Mouse (Mus musculus) limb, embryonic 14.5 days (tissue): ENCODE measurements around the gene Mgat3. TPM values are rescaled to one million over a fixed set of nuclear protein-coding genes. Genes with fewer than 3 reads are reported as not detected.

Experiments used
- ATAC-seq: fragments of 200-750 bp; cut with Nextera tagmentation; 2 replicates; pipeline ENCODE4 v1.8.0; 2017; ENCODE audit warnings: low read depth, moderate number of reproducible peaks, moderate TSS enrichment; ENCODE audit not compliant: low FRiP score
- DNase-seq: peaks from one replicate; pipeline ENCODE4 v3.0.0-alpha.2; 2015; ENCODE audit warnings: low spot score
- H3K27ac ChIP-seq: fragments of 300-500 bp; sonication (generic); replicated peaks from 2 replicates; pipeline ENCODE4 v1.5.1; 2014; ENCODE audit warnings: low read depth, mild to moderate bottlenecking, low read length, moderate library complexity, mixed read lengths
- H3K27me3 ChIP-seq: fragments of 300-500 bp; sonication (generic); 2 replicates; pipeline ENCODE4 v1.6.1; 2014; ENCODE audit warnings: low read length, mixed read lengths; ENCODE audit not compliant: control insufficient read depth, insufficient read depth
- H3K36me3 ChIP-seq: fragments of 300-500 bp; sonication (generic); 2 replicates; pipeline ENCODE4 v1.6.1; 2014; ENCODE audit warnings: mild to moderate bottlenecking, low read length, moderate library complexity, mixed read lengths; ENCODE audit not compliant: control insufficient read depth, insufficient read depth
- H3K4me1 ChIP-seq: fragments of 300-500 bp; sonication (generic); 2 replicates; pipeline ENCODE4 v1.6.1; 2014; ENCODE audit warnings: antibody characterized with exemption, low read length, mixed read lengths; ENCODE audit not compliant: control insufficient read depth, insufficient read depth
- H3K4me2 ChIP-seq: fragments of 300-500 bp; sonication (generic); replicated peaks from 2 replicates; pipeline ENCODE4 v1.6.1; 2014; ENCODE audit warnings: low read depth, mild to moderate bottlenecking, low read length, moderate library complexity; ENCODE audit not compliant: severe bottlenecking
- H3K4me3 ChIP-seq: fragments of 300-500 bp; sonication (generic); replicated peaks from 2 replicates; pipeline ENCODE4 v1.5.1; 2014; ENCODE audit warnings: low read length
- H3K9ac ChIP-seq: fragments of 300-500 bp; sonication (generic); 2 replicates; pipeline ENCODE4 v1.6.1; 2014; ENCODE audit warnings: mild to moderate bottlenecking, low read depth, low read length, moderate library complexity; ENCODE audit not compliant: severe bottlenecking
- H3K9me3 ChIP-seq: fragments of 300-500 bp; sonication (generic); 2 replicates; pipeline ENCODE4 v1.6.1; 2016; ENCODE audit warnings: low read length; ENCODE audit not compliant: control insufficient read depth
- POLR2A ChIP-seq: fragments of 200-500 bp; IDR thresholded peaks from 2 replicates; pipeline ENCODE4 v1.8.0; 2012; ENCODE audit warnings: inconsistent platforms, mild to moderate bottlenecking, moderate library complexity, borderline replicate concordance; ENCODE audit not compliant: insufficient read depth, insufficient read length; ENCODE audit errors: extremely low read depth
- WGBS: fragments of 180-500 bp; shearing (Covaris S2); extraction: QIAGEN DNeasy Blood & Tissue Kit; methylation state at CpG from one replicate; pipeline ENCODE4 v1.1.7; 2014; 5-methylcytosine and 5-hydroxymethylcytosine counted together
- polyA plus RNA-seq, 2 experiments: library from polyadenylated mRNA; depleted of rRNA in 1 of 2; stranded (reverse) in 1 of 2; unstranded in 1 of 2; fragments of >200 nt; fragmentation: Nextera tagmentation in 1 of 2; extraction: Ambion mirVana in 1 of 2; gene quantifications; 2 replicates each; pipeline versions ENCODE4 v1.2.1 to v1.2.3; 2012 to 2014

The Mgat3 gene
- polyA plus RNA-seq, 2 experiments, result 6.7 to 18.1 TPM

DNA sequence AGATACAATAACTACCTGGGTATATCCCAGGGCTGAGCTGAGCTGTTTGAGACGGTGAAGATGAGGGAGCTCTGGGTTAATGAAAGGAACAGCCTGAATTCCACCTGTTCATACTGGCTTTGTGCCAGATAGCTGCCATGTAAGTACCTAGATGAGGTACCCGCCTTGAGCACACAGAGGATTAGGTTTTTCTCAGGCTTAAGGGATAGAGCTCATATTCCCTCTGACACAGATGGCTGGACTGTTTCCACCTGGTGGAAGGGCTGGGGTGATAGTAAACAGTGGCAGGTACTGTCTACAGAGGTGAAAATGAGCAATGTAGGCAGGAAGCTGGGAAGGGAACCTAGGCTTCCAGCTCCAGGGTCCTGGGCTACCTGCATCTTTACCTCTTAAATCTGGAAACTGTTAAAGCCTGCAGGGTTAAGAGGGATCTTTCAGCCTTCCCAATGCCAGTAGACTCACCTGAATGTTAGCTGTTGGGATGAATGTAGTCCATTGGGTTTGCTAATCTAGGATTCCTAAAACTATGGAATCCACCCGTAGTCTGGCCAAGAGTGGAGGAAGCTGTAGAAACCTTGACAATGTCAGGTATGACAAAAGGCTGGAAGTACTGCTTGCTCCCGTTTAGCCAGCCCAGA lies 84.2 kb downstream of the Mgat3 start:
- H3K4me3 ChIP-seq, result peak overlapping the region; percentile 97; the same call in 1 of the 2 replicates
- DNase-seq, result no peak
- H3K4me1 ChIP-seq, result peaks cover 30% of the 10 kb centered on the region
- no peak for ATAC-seq
- no peak for TF ChIP-seq POLR2A
- no peaks in the 10 kb centered on the region for H3K27me3 ChIP-seq
- no peaks in the 10 kb centered on the region for H3K9me3 ChIP-seq
- H3K9ac ChIP-seq, result no peak overlapping the region
- peak overlapping the region; percentile 96 for H3K27ac ChIP-seq
- H3K4me2 ChIP-seq, result peak overlapping the region; percentile 91
- WGBS, result 25% methylated on average over 4 of the region's 4 CpGs
- H3K36me3 ChIP-seq, result peaks cover 42% of the 10 kb centered on the region

DNA sequence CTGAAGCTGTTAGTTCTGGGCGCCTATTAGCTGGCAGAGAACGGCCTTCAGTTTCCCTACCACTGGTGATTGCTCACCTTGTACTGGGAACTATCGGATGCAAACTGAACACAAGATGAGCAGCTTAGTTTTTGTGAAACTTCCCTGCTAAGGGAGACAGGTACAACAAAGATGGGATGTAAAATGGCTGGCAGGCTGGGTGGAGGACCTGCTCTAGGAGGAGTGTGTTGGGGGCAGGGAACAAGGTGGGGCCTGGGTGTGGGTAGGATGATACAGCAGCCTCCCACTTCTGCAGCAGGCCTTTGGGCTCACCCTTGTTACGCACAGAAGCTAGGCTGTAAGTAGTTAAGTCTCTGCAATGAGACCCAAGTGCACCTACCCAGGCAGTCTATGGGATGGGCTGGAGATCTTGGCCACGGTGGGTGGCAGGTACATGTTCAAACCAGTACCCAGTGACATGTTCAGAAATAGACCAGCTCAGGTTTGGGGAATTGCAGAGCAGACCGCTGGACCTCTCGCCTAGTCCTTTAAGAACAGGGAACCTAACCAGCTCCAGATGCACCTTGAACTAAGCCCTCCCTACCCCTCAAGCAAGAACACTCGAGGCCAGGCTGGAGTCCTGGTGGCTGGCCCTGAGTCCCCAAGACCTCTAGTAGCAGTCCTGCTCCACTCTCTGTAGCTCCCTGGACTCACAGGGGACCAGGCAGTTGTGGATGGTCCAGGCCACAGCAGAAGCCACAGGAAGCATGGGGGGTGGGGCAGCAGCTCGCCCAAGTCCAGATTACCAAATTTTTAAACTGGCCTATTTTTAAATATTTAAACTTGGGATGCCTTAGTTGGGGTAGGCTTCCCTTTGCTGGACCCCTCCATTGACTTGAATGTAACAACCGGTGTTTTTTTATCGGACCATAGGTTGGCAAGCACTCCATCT lies 85.0 kb downstream of the Mgat3 start:
- peak overlapping the region; percentile 59; the same call in 1 of the 2 replicates for H3K27ac ChIP-seq
- no peaks in the 10 kb centered on the region for H3K27me3 ChIP-seq
- peaks cover 35% of the 10 kb centered on the region for H3K4me1 ChIP-seq
- no peak overlapping the region for H3K4me3 ChIP-seq
- no peak overlapping the region for H3K4me2 ChIP-seq
- H3K36me3 ChIP-seq, result peaks cover 42% of the 10 kb centered on the region
- H3K9me3 ChIP-seq, result no peaks in the 10 kb centered on the region
- no peak for TF ChIP-seq POLR2A
- DNase-seq (no peak), ATAC-seq (no peak)
- no peak overlapping the region for H3K9ac ChIP-seq
- 43% methylated on average over 11 of the region's 11 CpGs for WGBS

DNA sequence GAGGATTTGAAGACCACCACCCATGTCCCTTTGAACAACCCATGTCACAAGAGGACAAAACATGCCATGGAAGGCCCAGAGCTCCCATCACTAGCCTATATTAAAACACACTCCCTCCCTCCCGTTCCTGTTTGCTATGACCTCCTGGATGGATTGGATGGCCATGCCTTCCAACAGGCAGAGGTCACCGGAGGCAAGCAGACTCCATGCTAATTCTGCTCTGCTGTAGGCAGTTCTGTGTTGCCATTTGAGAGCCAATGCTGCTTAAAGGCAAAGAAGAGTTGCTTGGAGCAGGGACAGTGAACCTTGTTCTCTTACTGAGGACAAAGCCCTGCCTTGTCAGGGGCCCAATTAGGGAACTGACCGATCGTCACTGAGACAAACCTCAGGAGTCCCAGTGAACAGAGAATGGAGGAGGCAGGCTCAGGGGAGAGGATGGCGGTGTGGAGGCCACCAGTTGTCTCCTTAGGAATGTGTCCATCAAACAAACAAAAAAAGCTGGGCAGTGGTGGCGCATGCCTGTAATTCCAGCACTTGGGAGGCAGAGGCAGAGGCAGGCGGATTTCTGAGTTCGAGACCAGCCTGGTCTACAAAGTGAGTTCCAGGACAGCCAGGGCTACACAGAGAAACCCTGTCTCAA lies 86.0 kb downstream of the Mgat3 start:
- no peak overlapping the region for H3K27ac ChIP-seq
- WGBS, result 86% methylated on average over 8 of the region's 8 CpGs
- H3K4me3 ChIP-seq, result no peak overlapping the region
- H3K27me3 ChIP-seq, result no peaks in the 10 kb centered on the region
- DNase-seq (no peak), ATAC-seq (no peak)
- no peak overlapping the region for H3K9ac ChIP-seq
- H3K4me2 ChIP-seq, result no peak overlapping the region
- H3K36me3 ChIP-seq, result peaks cover 42% of the 10 kb centered on the region
- H3K4me1 ChIP-seq, result peaks cover 28% of the 10 kb centered on the region
- no peak for TF ChIP-seq POLR2A
- no peaks in the 10 kb centered on the region for H3K9me3 ChIP-seq

DNA sequence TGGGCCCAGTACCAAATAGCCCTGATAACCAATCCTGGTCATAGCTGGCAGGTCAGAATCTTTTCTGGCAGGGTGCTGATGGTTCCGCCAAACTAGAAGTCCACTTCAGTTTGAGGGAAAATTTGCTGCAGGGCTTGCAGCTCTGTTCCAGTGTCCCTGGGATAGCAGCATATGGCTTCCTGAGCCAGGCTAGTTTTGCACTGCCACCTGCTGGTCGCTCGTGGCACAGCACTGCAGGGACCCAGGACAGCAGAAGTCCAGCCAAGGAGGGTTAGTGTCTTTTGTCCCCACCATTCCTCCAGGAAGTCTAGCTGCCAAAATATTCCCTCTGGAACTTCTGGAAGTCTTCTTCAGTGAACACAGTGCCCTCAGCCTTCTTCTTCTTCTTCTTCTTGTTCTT lies 87.2 kb downstream of the Mgat3 start:
- no peak overlapping the region for H3K4me3 ChIP-seq
- ATAC-seq, result no peak
- peaks cover 28% of the 10 kb centered on the region for H3K4me1 ChIP-seq
- TF ChIP-seq POLR2A, result 0 out of 2 replicates have a peak, but pooled peaks have one; percentile 14
- no peaks in the 10 kb centered on the region for H3K9me3 ChIP-seq
- no peak overlapping the region for H3K27ac ChIP-seq
- 12% methylated on average over 3 of the region's 3 CpGs for WGBS
- no peaks in the 10 kb centered on the region for H3K27me3 ChIP-seq
- H3K9ac ChIP-seq, result no peak overlapping the region
- peaks cover 42% of the 10 kb centered on the region for H3K36me3 ChIP-seq
- H3K4me2 ChIP-seq, result no peak overlapping the region
- DNase-seq, result peak; percentile 78

DNA sequence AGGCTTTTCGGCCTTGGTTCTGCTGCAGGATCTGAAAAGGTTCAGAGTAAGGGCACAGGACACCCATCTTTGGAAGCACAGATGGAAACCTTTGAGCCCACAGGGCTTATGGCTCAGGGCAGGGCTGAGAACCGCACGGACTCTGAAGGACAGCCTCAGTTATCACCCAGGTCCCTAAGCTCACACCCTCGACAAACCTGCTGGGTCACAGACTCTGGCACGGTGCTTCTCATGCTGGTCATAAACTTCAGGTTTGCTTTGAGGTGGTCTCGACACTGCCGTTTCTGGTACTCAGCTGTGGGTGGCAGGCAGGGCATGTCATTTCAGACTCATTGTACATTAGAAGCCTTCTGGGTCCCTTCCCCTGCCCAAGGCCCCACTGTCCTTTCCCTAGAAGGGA lies 87.6 kb downstream of the Mgat3 start:
- Histone ChIP-seq H3K27ac (no peak overlapping the region), H3K4me1 (peaks cover 28% of the 10 kb centered on the region), H3K4me2 (no peak overlapping the region), H3K4me3 (no peak overlapping the region), H3K9ac (no peak overlapping the region), H3K9me3 (no peaks in the 10 kb centered on the region), H3K27me3 (no peaks in the 10 kb centered on the region), H3K36me3 (peaks cover 40% of the 10 kb centered on the region)
- TF ChIP-seq POLR2A, result no peak
- no peak for DNase-seq
- no peak for ATAC-seq
- WGBS, result 77% methylated on average over 7 of the region's 7 CpGs
